Mouse (Mus musculus): ENCODE results near the gene Tmem132a. TPM values are rescaled to one million over a fixed set of nuclear protein-coding genes. Genes with fewer than 3 reads are reported as not detected.

Gene Tmem132a
- polyA plus RNA-seq, 1 experiment from 2014 or later: 37.0 TPM

DNA sequence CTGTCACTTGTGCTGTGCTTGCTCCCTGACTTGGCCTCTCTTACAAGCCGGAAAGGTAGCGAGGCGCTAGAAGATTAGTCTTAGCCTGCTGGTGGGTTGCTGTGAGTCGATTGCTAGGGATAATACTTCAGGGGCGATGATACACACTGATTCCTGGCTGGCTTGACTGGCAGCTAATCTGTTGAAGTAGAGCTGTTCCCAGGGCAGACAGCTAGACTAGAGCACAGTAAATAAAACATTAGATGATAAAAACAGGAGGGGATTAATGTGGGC lies 35.9 kb upstream of the Tmem132a start:
- WGBS: 26% methylated on average over 5 of the region's 5 CpGs
- no peak for ATAC-seq (ENCODE audit: insufficient number of reproducible peaks, insufficient read depth, low FRiP score, low read depth)
- H3K9ac ChIP-seq (ENCODE audit: low read length): peak overlapping the region; percentile 53
- H3K27me3 ChIP-seq (ENCODE audit: control insufficient read depth, insufficient read depth, low read length): no peaks in the 10 kb centered on the region
- peaks cover 25 to 53% of the 10 kb centered on the region in 2 experiments for H3K4me1 ChIP-seq (ENCODE audit: control insufficient read depth in 2 of 2, insufficient read depth in 2 of 2, low read length in 2 of 2)
- H3K4me2 ChIP-seq (ENCODE audit: low read length): peak overlapping the region; percentile 31; the same call in 1 of the 2 replicates
- no peaks in the 10 kb centered on the region for H3K9me3 ChIP-seq (ENCODE audit: control insufficient read depth, low read length)
- peaks cover 67% of the 10 kb centered on the region for H3K36me3 ChIP-seq (ENCODE audit: control insufficient read depth, insufficient read depth, low read length)
- H3K4me3 ChIP-seq (ENCODE audit: control insufficient read depth in 1 of 2, insufficient read depth in 1 of 2, low read depth in 1 of 2, low read length in 2 of 2): no peak overlapping the region
- H3K27ac ChIP-seq (replicated peaks in 1 of 2; ENCODE audit: control insufficient read depth in 1 of 2, insufficient read depth in 1 of 2, low read depth in 2 of 2, low read length in 2 of 2): peak overlapping the region; percentile 74 to 90

DNA sequence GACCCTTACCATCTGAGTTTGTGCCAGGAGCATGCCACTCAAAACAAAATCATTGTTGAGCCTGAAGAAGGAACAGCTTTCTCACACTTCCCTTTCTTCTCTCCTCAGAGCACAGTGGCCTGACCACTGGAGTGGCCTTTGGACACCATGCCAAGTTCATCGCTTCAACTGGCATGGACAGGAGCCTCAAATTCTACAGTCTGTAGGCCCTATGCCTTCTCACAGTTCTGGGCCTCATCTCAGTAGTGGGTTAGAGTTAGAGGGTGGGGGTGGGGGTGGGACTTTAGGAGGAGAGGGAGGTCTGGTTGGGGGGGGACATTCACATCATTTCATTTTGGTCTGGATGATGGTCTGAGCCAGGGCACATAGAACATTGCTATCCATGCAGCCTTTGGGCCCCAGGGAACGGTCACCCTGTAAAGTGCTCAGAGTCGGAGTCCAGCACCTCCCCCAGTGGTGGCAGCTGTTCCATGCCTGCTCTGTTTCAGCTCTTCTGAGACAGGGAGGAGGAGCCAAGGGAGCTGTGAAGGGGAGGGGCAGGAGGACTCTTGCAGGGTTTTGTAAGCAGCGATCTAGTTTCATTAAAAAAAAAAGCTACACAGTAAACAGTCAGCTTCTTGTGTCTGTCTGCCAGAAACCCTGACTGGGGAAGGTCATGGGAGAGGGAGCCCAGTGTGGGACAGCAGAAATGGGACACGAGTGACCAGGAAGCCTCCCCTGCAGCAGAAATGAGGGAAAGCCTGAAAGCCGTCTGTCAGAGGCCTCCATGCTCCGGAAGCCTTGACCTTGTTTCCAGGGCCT lies 35.4 kb upstream of the Tmem132a start:
- Histone ChIP-seq H3K9ac (ENCODE audit: low read length) (peak overlapping the region; percentile 53), H3K27ac (replicated peaks in 1 of 2; ENCODE audit: control insufficient read depth in 1 of 2, insufficient read depth in 1 of 2, low read depth in 2 of 2, low read length in 2 of 2) (peak overlapping the region; percentile 76 to 90), H3K36me3 (ENCODE audit: control insufficient read depth, insufficient read depth, low read length) (peaks cover 72% of the 10 kb centered on the region), H3K4me2 (ENCODE audit: low read length) (peak overlapping the region; percentile 31; the same call in 1 of the 2 replicates), H3K9me3 (ENCODE audit: control insufficient read depth, low read length) (no peaks in the 10 kb centered on the region), H3K27me3 (ENCODE audit: control insufficient read depth, insufficient read depth, low read length) (no peaks in the 10 kb centered on the region), H3K4me1 (ENCODE audit: control insufficient read depth in 2 of 2, insufficient read depth in 2 of 2, low read length in 2 of 2) (peaks cover 25 to 51% of the 10 kb centered on the region in 2 experiments), H3K4me3 (ENCODE audit: control insufficient read depth in 1 of 2, insufficient read depth in 1 of 2, low read depth in 1 of 2, low read length in 2 of 2) (no peak overlapping the region)
- peak; percentile 62 for ATAC-seq (ENCODE audit: insufficient number of reproducible peaks, insufficient read depth, low FRiP score, low read depth)
- 23% methylated on average over 7 of the region's 7 CpGs for WGBS

DNA sequence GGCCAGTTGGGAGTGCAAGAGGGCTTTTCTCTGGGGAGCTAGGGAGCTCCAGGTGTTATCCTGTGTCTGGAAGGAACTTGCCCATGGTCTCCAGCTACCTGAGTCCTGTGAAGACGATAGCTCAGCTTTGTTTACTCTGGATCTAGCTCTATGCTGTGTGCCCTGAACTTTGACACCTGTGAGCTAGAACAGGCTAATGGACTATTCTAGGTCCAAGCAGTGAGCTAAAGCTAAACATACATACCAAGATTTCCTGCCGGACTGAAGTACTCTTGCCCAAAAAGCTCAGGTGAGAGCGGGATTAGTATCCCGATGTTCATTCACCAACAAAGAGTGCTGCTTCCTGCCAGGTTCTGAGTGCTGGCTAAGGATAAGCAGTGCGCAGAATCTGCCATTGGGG lies 34.8 kb upstream of the Tmem132a start:
- Histone ChIP-seq H3K4me2 (ENCODE audit: low read length) (no peak overlapping the region), H3K9me3 (ENCODE audit: control insufficient read depth, low read length) (no peaks in the 10 kb centered on the region), H3K9ac (ENCODE audit: low read length) (0 out of 2 replicates have a peak overlapping the region, but pooled peaks have one; percentile 17), H3K4me3 (ENCODE audit: control insufficient read depth in 1 of 2, insufficient read depth in 1 of 2, low read depth in 1 of 2, low read length in 2 of 2) (no peak overlapping the region), H3K36me3 (ENCODE audit: control insufficient read depth, insufficient read depth, low read length) (peaks cover 78% of the 10 kb centered on the region), H3K4me1 (ENCODE audit: control insufficient read depth in 2 of 2, insufficient read depth in 2 of 2, low read length in 2 of 2) (peaks cover 23 to 46% of the 10 kb centered on the region in 2 experiments), H3K27me3 (ENCODE audit: control insufficient read depth, insufficient read depth, low read length) (no peaks in the 10 kb centered on the region), H3K27ac (replicated peaks in 1 of 2; ENCODE audit: control insufficient read depth in 1 of 2, insufficient read depth in 1 of 2, low read depth in 2 of 2, low read length in 2 of 2) (peak overlapping the region; percentile 76 to 90)
- 82% methylated on average over 5 of the region's 5 CpGs for WGBS
- ATAC-seq (ENCODE audit: insufficient number of reproducible peaks, insufficient read depth, low FRiP score, low read depth): no peak

DNA sequence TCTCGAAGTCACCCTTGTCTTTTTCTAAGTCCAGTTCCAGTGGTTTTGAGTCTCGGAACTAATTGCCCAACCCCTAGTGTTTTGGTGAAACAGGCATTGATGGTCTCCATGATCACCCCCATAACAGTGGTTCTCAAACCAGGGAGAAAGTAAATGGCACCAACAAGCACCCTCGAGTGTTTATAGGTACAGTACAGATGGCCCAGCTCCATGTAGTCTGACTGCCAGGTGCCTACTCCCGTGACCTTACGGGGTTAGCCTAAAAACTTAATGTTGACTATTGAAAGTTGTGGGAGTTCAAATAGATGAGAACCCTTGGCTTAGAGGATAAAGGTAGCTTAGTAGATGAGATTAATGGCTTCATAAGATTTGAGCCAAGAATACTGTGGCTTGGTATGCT lies 31.3 kb upstream of the Tmem132a start:
- no peak overlapping the region for H3K4me3 ChIP-seq (ENCODE audit: control insufficient read depth in 1 of 2, insufficient read depth in 1 of 2, low read depth in 1 of 2, low read length in 2 of 2)
- peaks cover 12 to 34% of the 10 kb centered on the region in 2 experiments for H3K4me1 ChIP-seq (ENCODE audit: control insufficient read depth in 2 of 2, insufficient read depth in 2 of 2, low read length in 2 of 2)
- WGBS: 94% methylated on average over 5 of the region's 5 CpGs
- H3K27ac ChIP-seq (replicated peaks in 1 of 2; ENCODE audit: control insufficient read depth in 1 of 2, insufficient read depth in 1 of 2, low read depth in 2 of 2, low read length in 2 of 2): no peak overlapping the region
- no peak overlapping the region for H3K4me2 ChIP-seq (ENCODE audit: low read length)
- H3K9ac ChIP-seq (ENCODE audit: low read length): no peak overlapping the region
- no peaks in the 10 kb centered on the region for H3K27me3 ChIP-seq (ENCODE audit: control insufficient read depth, insufficient read depth, low read length)
- no peak for ATAC-seq (ENCODE audit: insufficient number of reproducible peaks, insufficient read depth, low FRiP score, low read depth)
- no peaks in the 10 kb centered on the region for H3K9me3 ChIP-seq (ENCODE audit: control insufficient read depth, low read length)
- peaks cover 91% of the 10 kb centered on the region for H3K36me3 ChIP-seq (ENCODE audit: control insufficient read depth, insufficient read depth, low read length)

DNA sequence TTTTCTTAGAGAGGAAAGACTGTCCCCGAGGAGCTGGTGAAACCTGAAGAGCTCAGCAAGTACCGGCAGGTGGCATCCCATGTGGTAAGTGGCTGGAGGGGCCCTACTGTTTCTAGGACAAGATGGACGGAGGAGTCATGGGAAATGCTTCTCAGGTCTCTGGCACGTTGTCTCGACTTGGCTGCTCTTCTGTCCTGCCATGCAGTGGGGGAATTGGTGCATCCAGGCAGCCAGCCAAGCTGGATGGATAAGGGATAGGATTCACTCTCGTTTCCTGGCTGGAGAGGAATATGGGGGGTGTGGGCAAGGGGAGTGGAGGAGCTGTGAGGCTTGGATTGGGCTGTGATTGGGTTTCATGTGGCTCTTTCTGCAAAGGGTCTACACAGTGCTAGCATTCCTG lies 30.6 kb upstream of the Tmem132a start:
- Histone ChIP-seq H3K27ac (replicated peaks in 1 of 2; ENCODE audit: control insufficient read depth in 1 of 2, insufficient read depth in 1 of 2, low read depth in 2 of 2, low read length in 2 of 2) (no peak overlapping the region), H3K36me3 (ENCODE audit: control insufficient read depth, insufficient read depth, low read length) (peaks cover 83% of the 10 kb centered on the region), H3K9ac (ENCODE audit: low read length) (no peak overlapping the region), H3K4me1 (ENCODE audit: control insufficient read depth in 2 of 2, insufficient read depth in 2 of 2, low read length in 2 of 2) (peaks cover 6 to 29% of the 10 kb centered on the region in 2 experiments), H3K27me3 (ENCODE audit: control insufficient read depth, insufficient read depth, low read length) (no peaks in the 10 kb centered on the region), H3K4me3 (ENCODE audit: control insufficient read depth in 1 of 2, insufficient read depth in 1 of 2, low read depth in 1 of 2, low read length in 2 of 2) (no peak overlapping the region), H3K9me3 (ENCODE audit: control insufficient read depth, low read length) (no peaks in the 10 kb centered on the region), H3K4me2 (ENCODE audit: low read length) (no peak overlapping the region)
- no peak for ATAC-seq (ENCODE audit: insufficient number of reproducible peaks, insufficient read depth, low FRiP score, low read depth)
- WGBS: 56% methylated on average over 6 of the region's 6 CpGs

DNA sequence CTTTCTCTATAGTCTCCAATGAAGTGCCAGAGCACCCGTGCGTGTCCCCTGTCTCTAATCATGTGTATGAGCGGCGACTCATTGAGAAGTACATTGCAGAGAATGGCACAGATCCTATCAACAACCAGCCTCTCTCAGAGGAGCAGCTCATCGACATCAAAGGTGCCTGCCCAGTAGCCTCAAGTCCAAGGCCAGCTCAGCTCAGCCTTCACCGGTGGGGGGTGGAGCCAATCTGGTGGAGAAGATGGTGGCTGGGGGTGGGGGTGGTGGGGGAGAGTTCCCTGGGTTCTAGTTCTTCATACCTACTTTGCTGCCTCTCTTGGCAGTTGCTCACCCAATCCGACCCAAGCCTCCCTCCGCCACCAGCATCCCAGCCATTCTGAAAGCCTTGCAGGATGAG lies 27.8 kb upstream of the Tmem132a start:
- H3K4me3 ChIP-seq (ENCODE audit: control insufficient read depth in 1 of 2, insufficient read depth in 1 of 2, low read depth in 1 of 2, low read length in 2 of 2): peak overlapping the region in 1 of 2 experiments; percentile 73; a peak in 1 of 4 replicates
- H3K9me3 ChIP-seq (ENCODE audit: control insufficient read depth, low read length): no peaks in the 10 kb centered on the region
- WGBS: 73% methylated on average over 8 of the region's 8 CpGs
- H3K27ac ChIP-seq (replicated peaks in 1 of 2; ENCODE audit: control insufficient read depth in 1 of 2, insufficient read depth in 1 of 2, low read depth in 2 of 2, low read length in 2 of 2): peak overlapping the region; percentile 67 to 78; a peak in 3 of 4 replicates
- H3K27me3 ChIP-seq (ENCODE audit: control insufficient read depth, insufficient read depth, low read length): no peaks in the 10 kb centered on the region
- H3K4me1 ChIP-seq (ENCODE audit: control insufficient read depth in 2 of 2, insufficient read depth in 2 of 2, low read length in 2 of 2): peaks cover 0 to 19% of the 10 kb centered on the region in 2 experiments; a peak in 3 of 4 replicates
- H3K9ac ChIP-seq (ENCODE audit: low read length): peak overlapping the region; percentile 84
- H3K4me2 ChIP-seq (ENCODE audit: low read length): peak overlapping the region; percentile 90
- no peak for ATAC-seq (ENCODE audit: insufficient number of reproducible peaks, insufficient read depth, low FRiP score, low read depth)
- peaks cover 56% of the 10 kb centered on the region for H3K36me3 ChIP-seq (ENCODE audit: control insufficient read depth, insufficient read depth, low read length)

DNA sequence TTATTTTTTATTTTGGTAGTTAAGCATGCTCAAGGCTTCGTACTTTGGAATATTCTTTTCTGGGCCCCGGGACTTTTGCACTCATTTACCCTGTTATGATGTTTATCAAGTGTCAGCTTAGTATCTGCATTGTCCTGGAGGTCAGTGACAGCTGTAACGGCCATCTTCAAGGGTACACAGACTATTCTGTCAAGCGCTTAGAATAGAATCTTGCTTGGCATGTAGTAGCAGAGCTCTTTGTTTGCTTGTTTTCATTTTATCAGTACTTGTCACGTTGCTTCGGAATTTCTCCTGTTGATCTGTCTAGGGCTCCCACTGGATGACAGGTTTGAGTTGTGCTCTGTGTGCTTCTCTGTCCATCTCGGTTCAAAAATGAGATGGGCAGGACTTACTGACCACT lies 27.1 kb upstream of the Tmem132a start:
- ATAC-seq (ENCODE audit: insufficient number of reproducible peaks, insufficient read depth, low FRiP score, low read depth): no peak
- H3K36me3 ChIP-seq (ENCODE audit: control insufficient read depth, insufficient read depth, low read length): peaks cover 50% of the 10 kb centered on the region
- WGBS: 23% methylated on average over 7 of the region's 7 CpGs
- peak overlapping the region; percentile 67 to 78 for H3K27ac ChIP-seq (replicated peaks in 1 of 2; ENCODE audit: control insufficient read depth in 1 of 2, insufficient read depth in 1 of 2, low read depth in 2 of 2, low read length in 2 of 2)
- H3K4me1 ChIP-seq (ENCODE audit: control insufficient read depth in 2 of 2, insufficient read depth in 2 of 2, low read length in 2 of 2): peaks cover 0 to 19% of the 10 kb centered on the region in 2 experiments; a peak in 3 of 4 replicates
- peak overlapping the region; percentile 90 for H3K4me2 ChIP-seq (ENCODE audit: low read length)
- H3K4me3 ChIP-seq (ENCODE audit: control insufficient read depth in 1 of 2, insufficient read depth in 1 of 2, low read depth in 1 of 2, low read length in 2 of 2): peak overlapping the region; percentile 14 to 73; a peak in 3 of 4 replicates
- H3K27me3 ChIP-seq (ENCODE audit: control insufficient read depth, insufficient read depth, low read length): no peaks in the 10 kb centered on the region
- H3K9me3 ChIP-seq (ENCODE audit: control insufficient read depth, low read length): no peaks in the 10 kb centered on the region
- peak overlapping the region; percentile 84 for H3K9ac ChIP-seq (ENCODE audit: low read length)

All from heart, embryonic 14.5 days (tissue).